Mouse (Mus musculus): ENCODE measurements around the gene Zfp36l2. TPM values are rescaled to one million over a fixed set of nuclear protein-coding genes. Genes with fewer than 3 reads are reported as not detected.
A peak's percentile ranks its signal among the peaks of the same experiment; 100 is the strongest.
"Not testable (repeated sequence)": the region's sequence is repeated elsewhere in the genome, so short reads cannot be mapped to it uniquely, and the experiment has no call there.

The Zfp36l2 gene
- total RNA-seq, 2 experiments from 2014 or later = 18.7 to 22.8 TPM

GRCm38 (mm10) chr17:84195835-84196234, 8.1 kb upstream of the Zfp36l2 start:
- no peak for DNase-seq

- no peak for DNase-seq
Observed at GRCm38 (mm10) chr17:84195003-84195395, 7.3 kb upstream of the Zfp36l2 start.

- DNase-seq = peak in 1 of 2 experiments; percentile 22
Observed at GRCm38 (mm10) chr17:84194282-84195002, 6.7 kb upstream of the Zfp36l2 start.

GRCm38 (mm10) chr17:84193411-84193810, 5.7 kb upstream of the Zfp36l2 start:
- DNase-seq = no peak

- DNase-seq = no peak
Observed at GRCm38 (mm10) chr17:84191946-84192345, 4.2 kb upstream of the Zfp36l2 start.

- DNase-seq = peak; percentile 84 to 96
Observed at GRCm38 (mm10) chr17:84190885-84191284, 3.1 kb upstream of the Zfp36l2 start.

GRCm38 (mm10) chr17:84189127-84189854, 1.5 kb upstream of the Zfp36l2 start:
- peak; percentile 59 to 64 for DNase-seq

GRCm38 (mm10) chr17:84188374-84188961, 721 bp upstream of the Zfp36l2 start:
- DNase-seq = peak; percentile 97 to 99

GRCm38 (mm10) chr17:84187264-84187663, 483 bp downstream of the Zfp36l2 start:
- DNase-seq = not testable (repeated sequence)

GRCm38 (mm10) chr17:84186451-84187202, 1.1 kb downstream of the Zfp36l2 start:
- peak; percentile 70 to 79 for DNase-seq

- DNase-seq = peak; percentile 78 to 85
Observed at GRCm38 (mm10) chr17:84185581-84186450, 1.9 kb downstream of the Zfp36l2 start.

- peak in 1 of 2 experiments; percentile 62 for DNase-seq
Observed at GRCm38 (mm10) chr17:84185011-84185411, 2.7 kb downstream of the Zfp36l2 start.

GRCm38 (mm10) chr17:84183291-84183781, 4.4 kb downstream of the Zfp36l2 start:
- peak; percentile 93 to 96 for DNase-seq

GRCm38 (mm10) chr17:84182311-84183271, 5.2 kb downstream of the Zfp36l2 start:
- DNase-seq = peak; percentile 59 to 62

- DNase-seq = peak; percentile 69 to 82
Observed at GRCm38 (mm10) chr17:84181502-84182310, 6.0 kb downstream of the Zfp36l2 start.

GRCm38 (mm10) chr17:84180715-84181501, 6.8 kb downstream of the Zfp36l2 start:
- peak; percentile 51 to 74 for DNase-seq

GRCm38 (mm10) chr17:84179973-84180365, 7.8 kb downstream of the Zfp36l2 start:
- DNase-seq = no peak

All from heart, adult 18-20 months (tissue).